Mouse (Mus musculus): Measurements from ENCODE around the gene Tmem120b. TPM values are rescaled to one million over a fixed set of nuclear protein-coding genes. Genes with fewer than 3 reads are reported as not detected.

The Tmem120b gene
- polyA plus RNA-seq, 1 experiment from 2014 or later = 11.4 TPM

DNA sequence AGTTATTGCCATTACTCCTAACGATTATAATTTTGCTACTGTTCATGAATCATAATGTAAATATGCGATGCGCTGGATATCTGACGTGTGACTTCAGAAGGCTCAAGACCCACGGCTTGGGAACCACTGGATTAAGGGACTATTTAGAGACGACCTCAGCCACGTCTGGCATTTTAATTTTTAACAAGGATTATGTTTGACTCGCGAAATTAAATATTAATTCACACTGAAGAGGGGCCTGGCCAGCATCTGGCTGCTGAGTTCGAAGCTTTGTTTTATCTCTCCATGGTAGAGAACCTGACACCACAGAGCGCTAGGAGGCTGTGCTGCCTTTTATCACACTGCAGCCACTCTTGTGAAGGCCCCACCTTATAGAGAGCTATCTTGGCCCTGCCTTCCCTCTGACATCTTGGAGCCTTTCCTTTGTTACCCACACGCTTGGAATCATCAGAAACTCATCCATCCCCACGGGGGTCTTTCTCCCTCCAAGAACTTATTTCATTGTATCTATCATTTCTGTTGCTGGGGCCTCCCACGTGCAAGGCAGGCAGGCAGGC lies 24.9 kb downstream of the Tmem120b start:
- ATAC-seq (replicated peaks; ENCODE audit: insufficient number of reproducible peaks, low FRiP score, low TSS enrichment) = peak; percentile 78
- Histone ChIP-seq H3K9me3 (replicated peaks; ENCODE audit: control insufficient read depth, low read length) (no peaks in the 10 kb centered on the region), H3K4me3 (ENCODE audit: low read depth, low read length) (no peak overlapping the region), H3K36me3 (ENCODE audit: control insufficient read depth, insufficient read depth, low read length) (no peaks in the 10 kb centered on the region), H3K4me1 (ENCODE audit: control insufficient read depth, insufficient read depth, low read length) (peaks cover 3% of the 10 kb centered on the region; the same call in 1 of the 2 replicates), H3K27me3 (ENCODE audit: control insufficient read depth, insufficient read depth, low read length) (no peaks in the 10 kb centered on the region), H3K4me2 (0 out of 2 replicates have a peak overlapping the region, but pooled peaks have one; percentile 2), H3K9ac (ENCODE audit: low read depth, low read length) (no peak overlapping the region), H3K27ac (ENCODE audit: low read depth, low read length) (peak overlapping the region; percentile 71)
- WGBS (ENCODE audit: insufficient replicate concordance) = 67% methylated on average over 14 of the region's 14 CpGs

DNA sequence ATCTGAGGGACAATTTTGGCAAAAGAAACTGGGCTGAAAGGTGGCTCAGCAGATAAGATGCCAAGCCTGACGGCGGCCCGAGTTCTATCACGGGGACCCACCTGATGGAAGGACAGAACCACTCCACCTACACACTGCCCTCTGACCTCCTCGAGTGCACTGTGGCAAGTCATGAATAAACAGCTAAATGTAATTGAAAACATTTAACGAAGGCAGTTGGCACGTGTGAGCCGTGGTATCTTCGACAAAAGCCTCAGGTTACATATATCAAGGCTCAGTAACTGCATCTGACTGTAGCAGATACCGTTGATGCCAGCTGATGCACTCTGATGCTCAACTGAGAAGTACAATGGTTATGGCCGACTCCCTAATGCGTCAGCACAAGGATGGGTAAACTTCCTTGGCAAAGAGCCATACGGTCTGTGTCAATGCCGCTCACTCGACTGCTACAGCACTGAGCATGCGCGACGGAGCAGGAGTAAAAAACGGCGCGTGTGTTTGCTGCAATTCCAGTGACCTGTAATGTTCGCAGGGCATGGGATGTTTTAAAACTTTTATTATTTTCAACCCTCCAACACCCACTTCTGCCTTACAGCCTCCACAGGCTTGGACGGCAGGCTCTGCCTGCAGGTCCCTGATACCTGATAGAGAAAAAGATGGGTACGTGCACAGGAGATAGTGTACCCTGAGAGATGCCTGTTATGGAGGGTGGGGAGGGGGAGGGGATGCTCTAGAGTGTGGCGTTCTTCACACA lies 26.2 kb downstream of the Tmem120b start:
- WGBS (ENCODE audit: insufficient replicate concordance) = 79% methylated on average over 25 of the region's 25 CpGs
- no peak overlapping the region for H3K4me3 ChIP-seq (ENCODE audit: low read depth, low read length)
- no peaks in the 10 kb centered on the region for H3K27me3 ChIP-seq (ENCODE audit: control insufficient read depth, insufficient read depth, low read length)
- H3K27ac ChIP-seq (ENCODE audit: low read depth, low read length) = peak overlapping the region; percentile 71; the same call in 1 of the 2 replicates
- no peak overlapping the region for H3K9ac ChIP-seq (ENCODE audit: low read depth, low read length)
- H3K4me1 ChIP-seq (ENCODE audit: control insufficient read depth, insufficient read depth, low read length) = peaks cover 3% of the 10 kb centered on the region; the same call in 1 of the 2 replicates
- ATAC-seq (replicated peaks; ENCODE audit: insufficient number of reproducible peaks, low FRiP score, low TSS enrichment) = peak; percentile 85
- H3K36me3 ChIP-seq (ENCODE audit: control insufficient read depth, insufficient read depth, low read length) = no peaks in the 10 kb centered on the region
- H3K4me2 ChIP-seq = peak overlapping the region; percentile 0; the same call in 1 of the 2 replicates
- no peaks in the 10 kb centered on the region for H3K9me3 ChIP-seq (replicated peaks; ENCODE audit: control insufficient read depth, low read length)

DNA sequence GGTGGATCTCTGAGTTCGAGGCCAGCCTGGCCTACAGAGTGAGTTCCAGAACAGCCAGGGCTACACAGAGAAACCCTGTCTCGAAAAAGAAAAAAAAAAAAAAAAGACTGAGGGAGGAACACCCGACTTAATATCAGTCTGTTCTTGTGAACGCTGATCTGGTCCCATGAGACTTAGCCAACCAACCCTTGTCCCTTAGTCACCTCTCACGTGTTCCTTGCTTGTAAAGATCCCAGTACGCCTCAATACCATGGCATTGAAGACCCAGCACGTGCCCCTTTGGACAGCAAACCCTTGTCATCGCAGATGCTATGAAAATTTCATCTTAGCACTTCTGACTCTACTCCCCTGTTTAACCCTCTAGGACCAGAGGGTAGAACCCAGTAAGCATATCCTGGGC lies 28.1 kb downstream of the Tmem120b start:
- H3K4me2 ChIP-seq = no peak overlapping the region
- ATAC-seq (replicated peaks; ENCODE audit: insufficient number of reproducible peaks, low FRiP score, low TSS enrichment) = no peak
- 91% methylated on average over 8 of the region's 8 CpGs for WGBS (ENCODE audit: insufficient replicate concordance)

DNA sequence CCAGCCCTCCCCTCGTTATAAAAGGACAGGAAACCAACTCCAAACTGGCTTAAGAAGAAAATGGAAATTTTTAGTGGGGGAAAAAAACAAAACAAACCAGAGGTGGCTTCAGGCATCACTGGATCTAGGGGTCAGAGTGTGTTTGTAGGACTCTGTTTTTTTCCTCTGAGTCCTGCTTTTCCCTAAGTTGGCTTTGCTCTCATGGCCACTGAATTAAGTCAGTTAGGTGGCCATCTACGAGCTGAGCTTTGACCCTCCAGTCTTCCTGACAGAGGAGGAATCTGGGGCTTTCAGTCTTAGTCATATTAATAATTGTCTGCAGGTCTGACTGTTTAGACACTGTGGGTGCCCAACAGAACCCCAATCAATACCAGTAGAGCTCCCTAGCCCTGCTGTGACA lies 30.3 kb downstream of the Tmem120b start:
- no peak overlapping the region for H3K27ac ChIP-seq (ENCODE audit: low read depth, low read length)

More for the DNA sequence above, 28.1 kb downstream of the Tmem120b start:
- H3K4me1 ChIP-seq (ENCODE audit: control insufficient read depth, insufficient read depth, low read length) = peaks cover 3% of the 10 kb centered on the region; the same call in 1 of the 2 replicates
- no peak overlapping the region for H3K27ac ChIP-seq (ENCODE audit: low read depth, low read length)
- H3K9me3 ChIP-seq (replicated peaks; ENCODE audit: control insufficient read depth, low read length) = no peaks in the 10 kb centered on the region
- H3K4me3 ChIP-seq (ENCODE audit: low read depth, low read length) = no peak overlapping the region
- H3K36me3 ChIP-seq (ENCODE audit: control insufficient read depth, insufficient read depth, low read length) = no peaks in the 10 kb centered on the region
- H3K9ac ChIP-seq (ENCODE audit: low read depth, low read length) = no peak overlapping the region
- H3K27me3 ChIP-seq (ENCODE audit: control insufficient read depth, insufficient read depth, low read length) = no peaks in the 10 kb centered on the region

DNA sequence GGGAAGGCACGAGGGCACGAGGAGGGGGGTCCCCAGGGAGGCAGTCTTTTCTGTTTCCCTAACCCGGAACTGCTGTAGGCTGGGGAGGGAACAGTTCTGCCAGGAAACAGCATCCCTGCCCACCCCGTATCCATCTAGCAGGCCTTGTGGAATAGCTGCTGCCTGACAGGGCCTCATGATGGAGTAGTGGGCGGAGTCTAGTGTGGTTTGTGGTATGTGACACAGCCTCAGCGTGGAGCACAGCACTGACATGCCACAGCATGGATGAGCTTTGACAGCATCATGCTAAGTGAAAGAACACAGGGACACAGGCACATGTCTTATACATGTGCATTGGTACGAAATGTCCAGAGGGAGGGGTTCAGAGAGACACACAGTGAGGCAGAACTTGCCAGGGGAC lies 34.2 kb downstream of the Tmem120b start:
- no peak for ATAC-seq (replicated peaks; ENCODE audit: insufficient number of reproducible peaks, low FRiP score, low TSS enrichment)
- no peak overlapping the region for H3K27ac ChIP-seq (ENCODE audit: low read depth, low read length)
- H3K27me3 ChIP-seq (ENCODE audit: control insufficient read depth, insufficient read depth, low read length) = no peaks in the 10 kb centered on the region
- no peak overlapping the region for H3K4me2 ChIP-seq
- H3K9ac ChIP-seq (ENCODE audit: low read depth, low read length) = no peak overlapping the region
- no peak overlapping the region for H3K4me3 ChIP-seq (ENCODE audit: low read depth, low read length)
- H3K9me3 ChIP-seq (replicated peaks; ENCODE audit: control insufficient read depth, low read length) = no peaks in the 10 kb centered on the region
- WGBS (ENCODE audit: insufficient replicate concordance) = 65% methylated on average over 7 of the region's 7 CpGs
- 0 out of 2 replicates have a peak, but pooled peaks cover 6% of the 10 kb centered on the region for H3K4me1 ChIP-seq (ENCODE audit: control insufficient read depth, insufficient read depth, low read length)
- H3K36me3 ChIP-seq (ENCODE audit: control insufficient read depth, insufficient read depth, low read length) = no peaks in the 10 kb centered on the region

More for the DNA sequence above, 30.3 kb downstream of the Tmem120b start:
- no peaks in the 10 kb centered on the region for H3K9me3 ChIP-seq (replicated peaks; ENCODE audit: control insufficient read depth, low read length)
- no peak overlapping the region for H3K9ac ChIP-seq (ENCODE audit: low read depth, low read length)
- no peak for ATAC-seq (replicated peaks; ENCODE audit: insufficient number of reproducible peaks, low FRiP score, low TSS enrichment)
- H3K4me3 ChIP-seq (ENCODE audit: low read depth, low read length) = no peak overlapping the region
- 71% methylated on average over 2 of the region's 2 CpGs for WGBS (ENCODE audit: insufficient replicate concordance)
- H3K4me1 ChIP-seq (ENCODE audit: control insufficient read depth, insufficient read depth, low read length) = peaks cover 7% of the 10 kb centered on the region; the same call in 1 of the 2 replicates
- no peak overlapping the region for H3K4me2 ChIP-seq
- no peaks in the 10 kb centered on the region for H3K36me3 ChIP-seq (ENCODE audit: control insufficient read depth, insufficient read depth, low read length)
- H3K27me3 ChIP-seq (ENCODE audit: control insufficient read depth, insufficient read depth, low read length) = no peaks in the 10 kb centered on the region

DNA sequence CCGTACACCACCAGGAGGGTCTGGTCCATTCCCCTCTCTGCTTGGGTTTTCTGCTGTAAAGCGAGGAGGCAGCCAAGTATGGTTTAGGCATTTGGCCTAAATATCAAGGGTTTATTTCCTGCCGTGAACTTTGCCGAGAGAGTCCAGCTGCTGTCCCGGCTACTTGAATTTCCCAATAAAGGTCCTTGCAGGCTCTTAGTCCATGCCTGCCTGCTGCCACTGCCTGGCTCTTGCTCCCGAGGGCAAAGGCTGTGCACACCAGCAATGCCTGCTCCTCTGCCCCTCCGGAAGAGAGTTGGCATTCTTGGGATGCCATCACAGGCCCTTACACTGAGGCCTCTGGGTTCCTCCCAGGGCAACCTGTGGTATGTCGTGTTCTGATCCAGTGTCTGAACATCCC lies 35.3 kb downstream of the Tmem120b start:
- H3K36me3 ChIP-seq (ENCODE audit: control insufficient read depth, insufficient read depth, low read length) = no peaks in the 10 kb centered on the region
- no peak overlapping the region for H3K4me3 ChIP-seq (ENCODE audit: low read depth, low read length)
- WGBS (ENCODE audit: insufficient replicate concordance) = 52% methylated on average over 8 of the region's 8 CpGs
- no peak overlapping the region for H3K27ac ChIP-seq (ENCODE audit: low read depth, low read length)
- H3K9me3 ChIP-seq (replicated peaks; ENCODE audit: control insufficient read depth, low read length) = no peaks in the 10 kb centered on the region
- no peak for ATAC-seq (replicated peaks; ENCODE audit: insufficient number of reproducible peaks, low FRiP score, low TSS enrichment)
- H3K4me2 ChIP-seq = no peak overlapping the region
- 0 out of 2 replicates have a peak, but pooled peaks cover 6% of the 10 kb centered on the region for H3K4me1 ChIP-seq (ENCODE audit: control insufficient read depth, insufficient read depth, low read length)
- H3K27me3 ChIP-seq (ENCODE audit: control insufficient read depth, insufficient read depth, low read length) = no peaks in the 10 kb centered on the region
- no peak overlapping the region for H3K9ac ChIP-seq (ENCODE audit: low read depth, low read length)

DNA sequence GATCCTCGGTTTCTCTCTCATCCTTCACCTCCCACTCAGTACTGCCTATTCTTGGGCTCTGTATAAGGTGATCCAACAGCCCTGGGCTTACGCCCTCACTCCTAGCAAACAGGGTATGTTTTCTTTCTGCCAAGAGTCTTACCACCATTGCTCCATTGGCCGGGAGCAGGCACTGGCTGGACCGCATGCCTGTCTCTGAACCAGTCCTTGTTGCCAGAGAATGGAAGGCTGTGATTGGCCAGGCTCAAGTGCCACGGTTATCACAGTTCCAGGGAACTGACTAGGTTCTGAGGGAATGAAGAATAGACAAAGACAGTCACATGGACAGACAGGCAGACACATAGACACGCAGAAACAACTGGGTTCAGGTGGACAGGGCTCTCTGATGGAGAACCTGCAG lies 36.6 kb downstream of the Tmem120b start:
- Histone ChIP-seq H3K4me1 (ENCODE audit: control insufficient read depth, insufficient read depth, low read length) (peaks cover 12% of the 10 kb centered on the region), H3K9me3 (replicated peaks; ENCODE audit: control insufficient read depth, low read length) (no peaks in the 10 kb centered on the region), H3K36me3 (ENCODE audit: control insufficient read depth, insufficient read depth, low read length) (no peaks in the 10 kb centered on the region), H3K4me3 (ENCODE audit: low read depth, low read length) (no peak overlapping the region), H3K27me3 (ENCODE audit: control insufficient read depth, insufficient read depth, low read length) (no peaks in the 10 kb centered on the region), H3K9ac (ENCODE audit: low read depth, low read length) (no peak overlapping the region), H3K27ac (ENCODE audit: low read depth, low read length) (no peak overlapping the region), H3K4me2 (no peak overlapping the region)
- ATAC-seq (replicated peaks; ENCODE audit: insufficient number of reproducible peaks, low FRiP score, low TSS enrichment) = no peak
- 65% methylated on average over 6 of the region's 6 CpGs for WGBS (ENCODE audit: insufficient replicate concordance)

DNA sequence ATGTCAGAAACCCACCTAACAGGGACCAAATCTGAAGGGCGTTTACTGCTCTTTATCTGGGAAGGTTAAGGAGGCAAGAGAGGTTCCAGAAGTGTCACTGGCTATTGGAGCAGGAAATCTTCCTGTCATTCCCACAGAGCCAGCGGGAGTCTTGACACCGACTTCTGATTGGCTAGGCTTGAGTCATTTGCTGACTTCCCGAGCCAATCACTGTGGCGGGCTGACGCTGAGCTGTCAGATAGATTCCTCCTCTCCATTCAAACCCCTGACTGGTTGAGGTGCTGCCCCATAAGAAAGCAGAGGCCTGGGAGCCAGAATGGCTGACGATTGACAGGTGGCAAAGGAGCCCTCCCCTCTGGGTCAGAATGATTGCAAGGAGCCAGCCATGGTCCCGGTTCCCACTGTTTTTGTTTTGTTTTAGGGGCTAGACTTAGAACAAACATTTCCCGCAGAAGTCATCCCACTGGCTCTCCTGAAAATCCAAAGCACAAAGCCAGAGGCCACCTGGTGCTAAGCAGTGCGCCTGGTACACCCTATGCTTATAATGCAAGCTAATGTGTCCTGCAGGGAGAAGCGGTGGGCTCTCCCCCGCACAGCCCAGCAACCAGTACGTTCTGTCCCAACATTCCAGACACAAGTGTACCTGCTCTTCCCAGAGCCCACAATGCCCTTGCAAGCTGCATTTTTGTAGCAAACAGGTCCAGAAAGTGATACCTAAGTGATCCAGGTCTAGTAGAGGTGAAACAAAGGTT lies 41.4 kb downstream of the Tmem120b start:
- Histone ChIP-seq H3K27me3 (ENCODE audit: control insufficient read depth, insufficient read depth, low read length) (no peaks in the 10 kb centered on the region), H3K4me3 (ENCODE audit: low read depth, low read length) (no peak overlapping the region), H3K4me1 (ENCODE audit: control insufficient read depth, insufficient read depth, low read length) (peaks cover 6% of the 10 kb centered on the region), H3K4me2 (peak overlapping the region; percentile 10), H3K9me3 (replicated peaks; ENCODE audit: control insufficient read depth, low read length) (no peaks in the 10 kb centered on the region), H3K9ac (ENCODE audit: low read depth, low read length) (0 out of 2 replicates have a peak overlapping the region, but pooled peaks have one; percentile 46), H3K36me3 (ENCODE audit: control insufficient read depth, insufficient read depth, low read length) (no peaks in the 10 kb centered on the region; the same call in 1 of the 2 replicates), H3K27ac (ENCODE audit: low read depth, low read length) (no peak overlapping the region)
- WGBS (ENCODE audit: insufficient replicate concordance) = 33% methylated on average over 13 of the region's 13 CpGs
- ATAC-seq (replicated peaks; ENCODE audit: insufficient number of reproducible peaks, low FRiP score, low TSS enrichment) = no peak
